Comparison of ENCODE assay signal across 15 mouse cellular contexts in the genomic region with DNA sequence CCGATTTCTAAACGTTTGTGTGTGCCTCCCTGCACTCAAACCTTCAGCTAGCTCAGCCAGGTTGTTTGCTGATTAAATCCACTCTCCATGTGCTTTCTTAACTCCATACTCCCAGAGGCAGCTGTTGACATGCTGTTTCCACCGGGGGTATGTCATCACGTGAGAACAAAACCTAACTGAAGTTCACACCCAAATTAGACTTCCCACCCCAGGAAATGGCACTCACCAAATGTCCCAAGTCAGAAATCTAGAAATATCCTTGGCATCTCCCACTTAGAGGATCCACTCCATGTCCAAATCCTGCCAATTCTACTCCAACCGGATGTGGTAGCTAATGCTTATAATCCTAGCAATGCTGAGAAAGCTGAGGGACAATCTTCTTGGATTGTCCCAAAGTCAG.
"Had no signal": no experiment of that assay in that cellular context is flagged by ENCODE, and none has a peak within 500 bp of the region (broad histone marks: within the 10 kb centered on the region; RNA-seq: fewer than 3 reads in every experiment).

No protein-coding gene starts in this region.

- H3K4me2 ChIP-seq: neural tube, embryonic 15.5 days; stomach, embryonic 15.5 days had no signal

- H3K9me3 ChIP-seq: neural tube, embryonic 15.5 days; stomach, embryonic 15.5 days had no signal

- H3K4me1 ChIP-seq: neural tube, embryonic 15.5 days; stomach, embryonic 15.5 days had no signal

- H3K9ac ChIP-seq: neural tube, embryonic 15.5 days; stomach, embryonic 15.5 days had no signal

- H3K4me3 ChIP-seq: neural tube, embryonic 15.5 days; stomach, embryonic 15.5 days had no signal

- H3K36me3 ChIP-seq: neural tube, embryonic 15.5 days; stomach, embryonic 15.5 days had no signal

- DNase-seq: retina, postnatal 1 day; right cerebral cortex, adult 18-20 months; right cerebral cortex, postnatal 14 days; right cerebral cortex, postnatal 25 days; right cerebral cortex, postnatal 4 days; spleen, adult 18-20 months; thymus, adult 18-20 months; thymus, adult 2 months; thymus, postnatal 14 days; thymus, postnatal 25 days; thymus, postnatal 36 days; thymus, postnatal 4 days had no signal

- H3K27ac ChIP-seq: neural tube, embryonic 15.5 days; stomach, embryonic 15.5 days; stomach, postnatal 0 days had no signal

- H3K27me3 ChIP-seq: stomach, embryonic 15.5 days had no signal
